Mouse (Mus musculus) effector memory CD4-positive, alpha-beta T cell, adult 5 months (primary cell): ENCODE data around the gene Hvcn1. TPM values are rescaled to one million over a fixed set of nuclear protein-coding genes. Genes with fewer than 3 reads are reported as not detected.

Source experiments
- polyA plus RNA-seq: library from polyadenylated mRNA; unstranded; fragments of 100-300 nt; shearing (Covaris generic); gene quantifications from one replicate; pipeline ENCODE4 v1.2.1, GENCODE M21; 2017

Gene Hvcn1
- polyA plus RNA-seq, result 72.2 TPM

DNA sequence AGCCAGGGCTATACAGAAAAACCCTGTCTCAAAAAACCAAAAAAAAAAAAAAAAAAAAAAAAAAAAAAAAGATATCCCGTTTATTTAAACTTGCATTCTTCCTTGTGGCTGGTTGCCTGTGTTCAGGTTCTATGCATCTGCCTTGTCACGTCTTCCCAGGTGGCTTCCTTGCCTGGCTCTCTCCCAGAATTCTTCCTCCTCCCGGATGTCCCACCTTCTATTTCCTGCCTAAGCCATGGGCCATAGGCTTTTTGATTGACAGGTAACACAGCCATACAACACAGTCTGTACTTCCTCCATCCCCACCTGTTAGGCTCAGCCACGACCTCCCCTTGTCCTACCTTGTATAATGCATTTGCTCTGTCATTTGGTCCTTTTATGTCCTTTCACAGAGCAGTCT is at the start of gene Hvcn1:
Gene Hvcn1 (plus strand): TSS at position 330 of the 400 bp plus-strand sequence.

DNA sequence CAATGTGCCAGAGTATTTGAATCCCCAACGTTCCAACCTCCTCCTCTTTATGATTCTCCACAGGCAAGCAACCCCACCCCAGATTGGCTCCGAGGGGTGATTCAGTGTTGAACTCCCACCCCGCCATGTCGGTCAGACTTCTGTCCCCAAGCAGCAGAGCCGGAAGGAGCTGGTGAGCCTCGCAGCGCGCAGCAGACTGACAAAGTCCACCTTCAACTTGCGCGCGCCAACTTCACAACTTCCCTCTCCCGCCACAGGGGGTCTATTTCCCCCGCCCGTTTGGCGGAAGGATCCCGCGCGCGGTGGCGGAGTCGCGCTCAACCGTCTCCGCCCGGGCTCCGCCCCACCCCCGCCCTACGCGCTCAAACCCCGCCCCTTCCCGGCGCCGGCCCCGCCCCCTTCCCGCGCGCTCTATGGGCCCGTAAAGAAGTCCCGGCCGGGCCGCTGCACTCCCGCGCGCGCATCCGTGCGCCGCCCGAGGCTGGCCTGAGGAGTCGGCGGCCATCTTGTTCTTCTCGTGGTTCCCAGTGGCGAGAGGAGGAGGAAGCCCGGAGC is 48.7 kb upstream of the Hvcn1 start, which contains the start of gene Ppp1cc:
Gene Ppp1cc (plus strand): TSS at position 452 of the 555 bp plus-strand sequence.

DNA sequence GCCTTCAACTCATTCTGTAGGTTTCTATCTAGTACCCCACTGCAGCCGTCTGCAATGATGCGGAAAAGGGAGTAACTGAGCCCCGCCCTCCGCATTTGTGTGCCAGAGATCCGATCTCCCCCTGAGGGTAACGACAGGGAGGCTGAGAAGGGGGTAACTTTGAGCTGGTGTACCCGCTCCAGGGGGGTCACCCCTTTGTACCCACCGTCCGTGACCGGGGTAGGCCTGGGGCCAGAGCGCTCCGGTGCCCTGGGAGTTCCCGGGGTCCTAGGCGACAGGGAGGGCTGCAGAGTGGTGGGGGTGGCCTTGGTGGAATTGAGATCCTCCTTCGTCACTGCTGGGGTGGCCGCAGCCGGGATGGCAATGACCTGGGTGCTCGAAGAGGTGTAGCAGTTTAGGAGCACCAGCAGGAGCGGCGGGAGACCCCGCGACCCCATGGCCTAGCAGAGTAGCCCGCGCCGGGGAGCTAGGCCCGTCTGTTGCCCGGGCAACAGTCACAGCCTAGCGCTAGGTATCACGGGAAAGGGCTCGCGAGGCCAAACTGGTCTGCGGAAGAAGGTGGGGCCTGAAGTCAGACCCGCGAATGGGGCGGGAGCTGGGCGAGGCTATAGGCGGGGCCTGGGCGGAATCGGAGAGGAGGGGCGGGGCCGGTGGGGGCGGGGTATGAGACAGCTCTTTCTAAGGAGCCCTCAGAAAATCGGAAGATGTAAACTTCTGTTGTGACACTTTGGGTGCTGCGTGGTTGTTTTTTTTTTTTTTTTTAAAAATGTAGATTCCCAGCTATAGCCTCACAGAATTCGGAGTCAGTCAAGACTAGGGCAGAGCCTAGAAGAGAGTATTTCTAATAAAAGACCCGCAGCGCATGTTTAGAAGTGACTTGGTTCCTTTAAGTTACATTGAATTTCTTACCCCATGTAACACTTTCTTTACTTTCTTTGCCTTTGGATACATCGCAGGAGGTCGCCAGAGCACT is 57.6 kb downstream of the Hvcn1 start, which contains the start of gene Tctn1:
Gene Tctn1 (minus strand): TSS at position 528 of the 973 bp plus-strand sequence.

DNA sequence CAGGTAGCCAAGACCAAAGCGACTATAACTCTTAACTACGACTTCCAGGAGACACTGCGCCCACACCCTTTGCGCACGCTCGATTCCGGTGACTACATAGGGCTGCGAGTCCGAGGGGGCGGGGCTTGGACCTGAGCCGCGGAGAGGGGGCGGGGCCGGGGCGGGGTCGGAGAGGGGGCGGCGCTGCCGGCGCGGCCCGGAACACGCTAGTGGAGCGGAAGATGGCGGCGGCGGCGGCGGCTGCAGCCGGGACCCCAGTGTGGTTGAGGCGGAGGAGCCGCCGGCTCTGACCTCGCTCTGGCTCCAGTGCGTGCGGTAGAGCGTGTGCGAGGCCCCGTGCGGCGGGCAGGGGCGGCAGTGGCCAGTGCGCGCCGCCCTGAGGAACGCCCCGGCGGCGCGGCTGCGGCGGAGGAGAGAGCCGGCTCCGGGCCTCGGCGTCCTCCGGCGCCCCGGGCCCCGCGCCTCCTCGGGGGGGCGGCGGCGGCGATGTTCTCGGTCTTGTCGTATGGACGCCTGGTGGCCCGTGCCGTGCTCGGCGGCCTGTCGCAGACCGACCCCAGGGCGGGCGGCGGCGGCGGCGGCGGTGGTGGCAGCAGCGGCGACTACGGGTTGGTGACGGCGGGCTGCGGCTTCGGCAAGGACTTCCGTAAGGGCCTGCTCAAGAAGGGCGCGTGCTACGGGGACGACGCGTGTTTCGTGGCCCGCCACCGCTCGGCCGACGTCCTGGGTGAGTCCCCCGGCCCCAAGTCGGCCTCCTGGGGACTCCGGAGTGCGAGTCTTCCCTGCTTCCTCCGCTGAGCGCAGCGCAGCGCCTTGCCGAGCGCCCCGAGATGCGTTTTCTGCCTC is 77.8 kb downstream of the Hvcn1 start, which contains the start of gene Pptc7:
Gene Pptc7 (plus strand): TSS at position 183 of the 846 bp plus-strand sequence.

Other genes starting within 250 kb of the Hvcn1 start
- gene Cux2, start 156.7 kb upstream of the Hvcn1 start, polyA plus RNA-seq, result 0.21 TPM
- not detected for gene Myl2, start 105.9 kb upstream of the Hvcn1 start, polyA plus RNA-seq
- gene Ccdc63, start 66.0 kb upstream of the Hvcn1 start, polyA plus RNA-seq, result 0.35 TPM
- 988 TPM for gene Ppp1cc, start 48.5 kb upstream of the Hvcn1 start, polyA plus RNA-seq
- 2.0 TPM for gene Tctn1, start 57.7 kb downstream of the Hvcn1 start, polyA plus RNA-seq
- 68.3 TPM for gene Pptc7, start 77.6 kb downstream of the Hvcn1 start, polyA plus RNA-seq
- gene Rad9b, start 147.4 kb downstream of the Hvcn1 start, polyA plus RNA-seq, result 4.7 TPM
- 117 TPM for gene Vps29, start 147.6 kb downstream of the Hvcn1 start, polyA plus RNA-seq
- 128 TPM for gene Gpn3, start 165.1 kb downstream of the Hvcn1 start, polyA plus RNA-seq
- 21.1 TPM for gene Fam216a, start 165.6 kb downstream of the Hvcn1 start, polyA plus RNA-seq
- 1,084 TPM for gene Arpc3, start 185.1 kb downstream of the Hvcn1 start, polyA plus RNA-seq
- gene Anapc7, start 214.9 kb downstream of the Hvcn1 start, polyA plus RNA-seq, result 27.3 TPM